Mouse (Mus musculus) C2C12 (cell line): ENCODE data around the gene Nicn1.

Source experiments
- CEBPB ChIP-seq: IDR thresholded peaks from one replicate; pipeline ENCODE4 v1.6.1; 2011; ENCODE audit warnings: low read depth, mild to moderate bottlenecking, control low read depth, moderate library complexity
- CTCF ChIP-seq: IDR thresholded peaks from one replicate; pipeline ENCODE4 v1.5.1; 2011; ENCODE audit not compliant: control insufficient read depth, insufficient read depth, insufficient read length
- FOSL1 ChIP-seq: IDR thresholded peaks from one replicate; pipeline ENCODE4 v1.8.0; 2011; ENCODE audit warnings: mild to moderate bottlenecking, low read length; ENCODE audit not compliant: poor library complexity, insufficient read depth, severe bottlenecking
- MAX ChIP-seq: IDR thresholded peaks from one replicate; pipeline ENCODE4 v1.6.1; 2011; ENCODE audit warnings: mild to moderate bottlenecking, control low read depth
- MYOD1 ChIP-seq: IDR thresholded peaks from one replicate; pipeline ENCODE4 v1.6.1; 2011; ENCODE audit warnings: low read depth; ENCODE audit not compliant: control insufficient read depth, insufficient read length
- MYOG ChIP-seq: IDR thresholded peaks from one replicate; pipeline ENCODE4 v1.6.1; 2011; ENCODE audit not compliant: control insufficient read depth, insufficient read length; ENCODE audit errors: extremely low read depth
- USF1 ChIP-seq: IDR thresholded peaks from one replicate; pipeline ENCODE4 v1.6.1; 2011; ENCODE audit warnings: low read depth, mild to moderate bottlenecking, control low read depth, moderate library complexity

GRCm38 (mm10) chr9:108338551-108338885 is 48.3 kb downstream of the Nicn1 start:
- TF ChIP-seq CTCF (no peak), MAX (no peak), CEBPB (no peak), MYOG (no peak), USF1 (no peak), MYOD1 (no peak), FOSL1 (no peak)
